Mouse (Mus musculus) CH12.LX (cell line): ENCODE results near the gene Bank1. TPM values are rescaled to one million over a fixed set of nuclear protein-coding genes. Genes with fewer than 3 reads are reported as not detected.

ENCODE experiments used
- DNase-seq: peaks from one replicate; pipeline ENCODE4 v3.0.0-alpha.2; 2013; ENCODE audit errors: extremely low read depth
- H3K27ac ChIP-seq: 2 replicates; pipeline ENCODE4 v1.5.1; 2012; ENCODE audit warnings: low read depth, mild to moderate bottlenecking, control low read depth, moderate library complexity; ENCODE audit not compliant: insufficient read depth
- H3K27me3 ChIP-seq: replicated peaks from 2 replicates; pipeline ENCODE3; 2012; ENCODE audit warnings: inconsistent platforms
- H3K36me3 ChIP-seq, 2 experiments: replicated peaks in 1 of 2; 2 replicates each; pipeline versions ENCODE3 to v1.6.1; 2012; ENCODE audit warnings: inconsistent platforms in 1 of 2, low read length in 1 of 2, mild to moderate bottlenecking in 1 of 2, mixed read lengths in 1 of 2, moderate library complexity in 1 of 2; ENCODE audit not compliant: control insufficient read depth in 1 of 2, insufficient read depth in 1 of 2
- H3K4me1 ChIP-seq, 2 experiments: 2 replicates each; pipeline ENCODE4 v1.6.1; 2012; ENCODE audit warnings: inconsistent platforms in 1 of 2, moderate library complexity in 1 of 2; ENCODE audit not compliant: insufficient read depth in 2 of 2, control insufficient read depth in 1 of 2
- H3K4me2 ChIP-seq: 2 replicates; pipeline ENCODE4 v1.6.1; 2012; ENCODE audit warnings: low read depth, mild to moderate bottlenecking, control low read depth; ENCODE audit not compliant: poor library complexity, insufficient read depth, severe bottlenecking
- H3K4me3 ChIP-seq, 3 experiments: fragments of 150-350 bp in 1 of 3; sonication (generic) in 1 of 3; replicated peaks in 1 of 3; 2 replicates each; pipeline versions ENCODE3 to v1.5.1; 2011 to 2012; ENCODE audit warnings: low read depth in 2 of 3, low read length in 2 of 3, mild to moderate bottlenecking in 2 of 3, moderate library complexity in 2 of 3, control low read depth in 1 of 3, improper control_type of control experiment in 1 of 3, inconsistent platforms in 1 of 3, mixed read lengths in 1 of 3; ENCODE audit not compliant: poor library complexity in 1 of 3
- H3K79me2 ChIP-seq: replicated peaks from 2 replicates; pipeline ENCODE4 v1.6.1; 2012; ENCODE audit warnings: mild to moderate bottlenecking, moderate library complexity; ENCODE audit not compliant: control insufficient read depth, poor library complexity, insufficient read depth, severe bottlenecking; ENCODE audit errors: extremely low read depth
- H3K9ac ChIP-seq: 2 replicates; pipeline ENCODE4 v1.6.1; 2012; ENCODE audit warnings: low read depth, mild to moderate bottlenecking, control low read depth, moderate library complexity; ENCODE audit not compliant: insufficient read depth
- H3K9me3 ChIP-seq: replicated peaks from 2 replicates; pipeline ENCODE3; 2012; ENCODE audit warnings: low read length, inconsistent platforms, mixed read lengths
- BHLHE40 ChIP-seq: IDR thresholded peaks from 2 replicates; pipeline ENCODE4 v1.6.1; 2011; ENCODE audit warnings: mild to moderate bottlenecking, low read depth, low read length, improper control_type of control experiment
- CHD1 ChIP-seq: IDR thresholded peaks from 2 replicates; pipeline ENCODE4 v1.6.1; 2012; ENCODE audit warnings: low read depth, low read length, improper control_type of control experiment, inconsistent platforms
- CHD2 ChIP-seq: IDR thresholded peaks from 2 replicates; pipeline ENCODE4 v1.6.1; 2011; ENCODE audit warnings: low read length, improper control_type of control experiment
- CTCF ChIP-seq, 2 experiments: IDR thresholded peaks in 1 of 2; conservative IDR thresholded peaks in 1 of 2; 2 replicates each; pipeline ENCODE4 v1.5.1; 2011 to 2012; ENCODE audit warnings: low read depth in 2 of 2, low read length in 2 of 2, improper control_type of control experiment in 1 of 2, inconsistent platforms in 1 of 2, mild to moderate bottlenecking in 1 of 2, moderate library complexity in 1 of 2
- E2F4 ChIP-seq: IDR thresholded peaks from 2 replicates; pipeline ENCODE4 v1.6.1; 2011; ENCODE audit warnings: low read depth, low read length, improper control_type of control experiment; ENCODE audit not compliant: insufficient replicate concordance
- ELF1 ChIP-seq: IDR thresholded peaks from 2 replicates; pipeline ENCODE4 v1.6.1; 2014; ENCODE audit warnings: low read depth, mild to moderate bottlenecking, inconsistent platforms, low read length, improper control_type of control experiment
- EP300 ChIP-seq: IDR thresholded peaks from 2 replicates; pipeline ENCODE4 v1.6.1; 2011; ENCODE audit warnings: low read length, improper control_type of control experiment
- ETS1 ChIP-seq: conservative IDR thresholded peaks from 2 replicates; pipeline ENCODE4 v1.6.1; 2012; ENCODE audit warnings: low read depth, mild to moderate bottlenecking, inconsistent platforms, low read length, improper control_type of control experiment, moderate library complexity
- GABPA ChIP-seq: IDR thresholded peaks from 2 replicates; pipeline ENCODE4 v1.6.1; 2012; ENCODE audit warnings: low read depth, low read length, improper control_type of control experiment, inconsistent platforms; ENCODE audit not compliant: insufficient replicate concordance
- HCFC1 ChIP-seq: IDR thresholded peaks from 2 replicates; pipeline ENCODE4 v1.6.1; 2012; ENCODE audit warnings: low read depth, mild to moderate bottlenecking, inconsistent platforms, low read length, improper control_type of control experiment
- IRF4 ChIP-seq: IDR thresholded peaks from 2 replicates; pipeline ENCODE4 v1.6.1; 2014; ENCODE audit warnings: low read depth, mild to moderate bottlenecking, inconsistent platforms, low read length, improper control_type of control experiment
- JUN ChIP-seq: IDR thresholded peaks from 2 replicates; pipeline ENCODE4 v1.6.1; 2011; ENCODE audit warnings: low read depth, mild to moderate bottlenecking, low read length, improper control_type of control experiment, moderate library complexity; ENCODE audit not compliant: insufficient read depth
- JUND ChIP-seq: conservative IDR thresholded peaks from 2 replicates; pipeline ENCODE4 v1.6.1; 2011; ENCODE audit warnings: low read depth, low read length, improper control_type of control experiment
- KAT2A ChIP-seq: IDR thresholded peaks from 2 replicates; pipeline ENCODE4 v1.6.1; 2012; ENCODE audit warnings: low read length, improper control_type of control experiment, inconsistent platforms; ENCODE audit not compliant: insufficient replicate concordance
- MAFK ChIP-seq: IDR thresholded peaks from 2 replicates; pipeline ENCODE4 v1.6.1; 2011; ENCODE audit warnings: low read length, improper control_type of control experiment; ENCODE audit not compliant: insufficient replicate concordance
- MAX ChIP-seq: IDR thresholded peaks from 2 replicates; pipeline ENCODE4 v1.6.1; 2011; ENCODE audit warnings: low read length, improper control_type of control experiment
- MAZ ChIP-seq: IDR thresholded peaks from 2 replicates; pipeline ENCODE4 v1.6.1; 2012; ENCODE audit warnings: low read depth, mild to moderate bottlenecking, inconsistent platforms, low read length, improper control_type of control experiment, moderate library complexity
- MEF2A ChIP-seq: IDR thresholded peaks from 2 replicates; pipeline ENCODE4 v1.6.1; 2014; ENCODE audit warnings: low read depth, mild to moderate bottlenecking, inconsistent platforms, low read length, improper control_type of control experiment, borderline replicate concordance
- MXI1 ChIP-seq: IDR thresholded peaks from 2 replicates; pipeline ENCODE4 v1.6.1; 2011; ENCODE audit warnings: mild to moderate bottlenecking, low read depth, low read length, improper control_type of control experiment
- MYC ChIP-seq: IDR thresholded peaks from 2 replicates; pipeline ENCODE4 v1.6.1; 2011; ENCODE audit warnings: low read depth, mild to moderate bottlenecking, improper control_type of control experiment, low read length
- NELFE ChIP-seq: IDR thresholded peaks from 2 replicates; pipeline ENCODE4 v1.6.1; 2011; ENCODE audit warnings: low read depth, low read length, improper control_type of control experiment
- NRF1 ChIP-seq: IDR thresholded peaks from 2 replicates; pipeline ENCODE4 v1.6.1; 2014; ENCODE audit warnings: low read depth, mild to moderate bottlenecking, inconsistent platforms, low read length, improper control_type of control experiment, moderate library complexity
- PAX5 ChIP-seq: IDR thresholded peaks from 2 replicates; pipeline ENCODE4 v1.6.1; 2012; ENCODE audit warnings: low read length, inconsistent platforms, mixed read lengths
- POLR2A ChIP-seq: IDR thresholded peaks from 2 replicates; pipeline ENCODE4 v1.6.1; 2011; ENCODE audit warnings: low read depth, mild to moderate bottlenecking, improper control_type of control experiment, low read length
- POLR2AphosphoS2 ChIP-seq: IDR thresholded peaks from 2 replicates; pipeline ENCODE4 v1.6.1; 2011; ENCODE audit warnings: low read depth, low read length, improper control_type of control experiment
- RAD21 ChIP-seq: IDR thresholded peaks from 2 replicates; pipeline ENCODE4 v1.6.1; 2011; ENCODE audit warnings: low read depth, mild to moderate bottlenecking, low read length, improper control_type of control experiment, moderate library complexity
- RCOR1 ChIP-seq: conservative IDR thresholded peaks from 2 replicates; pipeline ENCODE4 v1.6.1; 2012; ENCODE audit warnings: low read depth, mild to moderate bottlenecking, inconsistent platforms, low read length, improper control_type of control experiment
- SIN3A ChIP-seq: IDR thresholded peaks from 2 replicates; pipeline ENCODE4 v1.6.1; 2012; ENCODE audit warnings: low read length, improper control_type of control experiment, inconsistent platforms
- SMC3 ChIP-seq: IDR thresholded peaks from 2 replicates; pipeline ENCODE4 v1.6.1; 2011; ENCODE audit warnings: low read depth, low read length, improper control_type of control experiment
- TBP ChIP-seq: conservative IDR thresholded peaks from 2 replicates; pipeline ENCODE4 v1.6.1; 2011; ENCODE audit warnings: low read depth, low read length, improper control_type of control experiment
- TCF12 ChIP-seq: IDR thresholded peaks from 2 replicates; pipeline ENCODE4 v1.6.1; 2014; ENCODE audit warnings: low read depth, mild to moderate bottlenecking, inconsistent platforms, low read length, improper control_type of control experiment
- UBTF ChIP-seq: IDR thresholded peaks from 2 replicates; pipeline ENCODE4 v1.6.1; 2012; ENCODE audit warnings: low read depth, mild to moderate bottlenecking, inconsistent platforms, low read length, improper control_type of control experiment, moderate library complexity
- USF1 ChIP-seq: IDR thresholded peaks from 2 replicates; pipeline ENCODE4 v1.6.1; 2014; ENCODE audit warnings: low read depth, mild to moderate bottlenecking, inconsistent platforms, low read length, improper control_type of control experiment
- USF2 ChIP-seq: conservative IDR thresholded peaks from 2 replicates; pipeline ENCODE4 v1.6.1; 2011; ENCODE audit warnings: low read depth, low read length, improper control_type of control experiment
- ZC3H11A ChIP-seq: IDR thresholded peaks from 2 replicates; pipeline ENCODE4 v1.6.1; 2012; ENCODE audit warnings: low read depth, mild to moderate bottlenecking, inconsistent platforms, low read length, improper control_type of control experiment
- ZKSCAN1 ChIP-seq: IDR thresholded peaks from 2 replicates; pipeline ENCODE4 v1.6.1; 2012; ENCODE audit warnings: low read depth, inconsistent platforms, low read length, improper control_type of control experiment, borderline replicate concordance
- ZMIZ1 ChIP-seq: IDR thresholded peaks from 2 replicates; pipeline ENCODE4 v1.6.1; 2012; ENCODE audit warnings: low read depth, mild to moderate bottlenecking, inconsistent platforms, low read length, improper control_type of control experiment
- ZNF384 ChIP-seq: IDR thresholded peaks from 2 replicates; pipeline ENCODE4 v1.6.1; 2012; ENCODE audit warnings: low read depth, low read length, improper control_type of control experiment, inconsistent platforms
- dilution Hi-C: fragments of 300-500 bp; cut with MboI; formaldehyde crosslinking; loops from 2 replicates; pipeline ENCODE4 v1.14.3; 2020; ENCODE audit warnings: low sequenced_read_pairs; ENCODE audit not compliant: extremely low pct_unique_long_range_greater_than_20kb, extremely low pct_ligation_motif_present
- in situ Hi-C: fragments of 300-500 bp; cut with MboI; formaldehyde crosslinking; loops from 3 replicates; pipeline ENCODE4 v1.14.3; 2019; ENCODE audit warnings: low sequenced_read_pairs, low pct_ligation_motif_present, low pct_unique_long_range_greater_than_20kb, mixed read lengths
- polyA plus RNA-seq: library from polyadenylated mRNA; unstranded; fragments of >175 nt; gene quantifications from 2 replicates; pipeline ENCODE4 v1.2.1, GENCODE M21; 2012; ENCODE audit warnings: low read depth; ENCODE audit not compliant: insufficient read length
- total RNA-seq, 2 experiments: library from RNA; depleted of rRNA; stranded (reverse); fragments of 300-350 nt in 1 of 2; fragments of >200 nt in 1 of 2; gene quantifications; 2 replicates each; pipeline ENCODE4 v1.2.3; 2012 to 2014

Bank1 gene
- total RNA-seq (2012; rRNA removed) (13.1 and 13.3 TPM in 2 replicates), total RNA-seq (2014; rRNA removed) (27.3 and 31.7 TPM in 2 replicates), polyA plus RNA-seq (32.0 and 36.2 TPM in 2 replicates)

DNA sequence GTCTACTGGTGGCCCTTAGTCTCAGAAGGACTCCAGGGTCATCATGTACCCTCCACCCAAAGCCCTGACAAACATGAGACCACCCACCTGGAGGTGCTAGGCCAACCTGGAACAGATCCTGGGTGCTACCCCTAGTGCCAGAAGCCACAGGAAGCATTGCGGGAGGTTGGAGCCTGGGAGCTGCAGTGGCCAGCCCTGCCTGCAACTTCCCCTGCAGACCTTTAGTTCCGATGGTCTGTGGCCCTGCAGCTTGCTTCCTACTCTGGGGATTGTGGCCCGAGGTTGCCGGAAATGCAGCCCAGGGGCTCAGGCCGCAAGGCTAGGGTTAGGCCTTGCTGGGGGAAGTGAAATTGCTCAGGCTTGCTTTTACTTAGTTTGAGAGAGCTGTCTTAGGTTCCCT is at the start of gene Bank1:
Bank1 (minus strand) TSS at position 284 of the 400 bp plus-strand sequence.
- peaks cover 0 to 8% of the 10 kb centered on the region in 2 experiments for H3K36me3 ChIP-seq
- H3K9me3 ChIP-seq, result no peaks in the 10 kb centered on the region
- peak within 1 kb of the TSS; percentile 59 to 66 (median 60) for H3K4me3 ChIP-seq
- H3K4me2 ChIP-seq, result peak within 1 kb of the TSS; percentile 73
- DNase-seq, result peak; percentile 96
- H3K4me1 ChIP-seq, result peaks cover 5 to 44% of the 10 kb centered on the region in 2 experiments; a peak in 2 of 4 replicates
- dilution Hi-C loops, result no loop called here
- H3K79me2 ChIP-seq, result no peaks in the 10 kb centered on the region
- in situ Hi-C loops, result loop anchor here (10.0 kb wide), 1 partner anchor 431 kb away; no protein-coding TSS in a partner anchor
- H3K27ac ChIP-seq, result peak within 1 kb of the TSS; percentile 21
- peak within 1 kb of the TSS; percentile 62 for H3K9ac ChIP-seq
- TF ChIP-seq JUND (no peak; the same call in 1 of the 2 replicates), JUN (no peak; the same call in 1 of the 2 replicates), MAX (peak; percentile 62), ELF1 (peak; percentile 97), USF2 (no peak), ZMIZ1 (peak; percentile 79), IRF4 (peak; percentile 94), TBP (peak; percentile 94), NELFE (peak; percentile 76), RCOR1 (peak; percentile 90; the same call in 1 of the 2 replicates), MXI1 (peak; percentile 80; the same call in 1 of the 2 replicates), ZKSCAN1 (no peak; the same call in 1 of the 2 replicates), USF1 (no peak), CTCF (conservative IDR thresholded peaks at IDR 0.05 in 1 of 2, IDR thresholded peaks at IDR 0.05 in 1 of 2; ENCODE audit: low read depth in 2 of 2, low read length in 2 of 2) (no peak; a peak in 2 of 4 replicates), POLR2A (peak; percentile 83), NRF1 (peak; percentile 49; the same call in 1 of the 2 replicates), TCF12 (peak; percentile 94; the same call in 1 of the 2 replicates), SIN3A (0 out of 2 replicates have a peak, but pooled peaks have one; percentile 70), E2F4 (0 out of 2 replicates have a peak, but pooled peaks have one; percentile 22), MYC (peak; percentile 76; the same call in 1 of the 2 replicates), UBTF (peak; percentile 99), GABPA (no peak), BHLHE40 (peak; percentile 76), CHD1 (peak; percentile 89; the same call in 1 of the 2 replicates), POLR2AphosphoS2 (peak; percentile 73; the same call in 1 of the 2 replicates), HCFC1 (peak; percentile 87), ZC3H11A (no peak), ETS1 (peak; percentile 55), EP300 (peak; percentile 87), ZNF384 (no peak), KAT2A (peak; percentile 80; the same call in 1 of the 2 replicates), PAX5 (no peak), MEF2A (peak; percentile 87; the same call in 1 of the 2 replicates), MAZ (0 out of 2 replicates have a peak, but pooled peaks have one; percentile 72), MAFK (peak; percentile 76; the same call in 1 of the 2 replicates), RAD21 (peak; percentile 28), SMC3 (no peak; the same call in none of the 2 replicates), CHD2 (peak; percentile 69)
- H3K27me3 ChIP-seq, result no peaks in the 10 kb centered on the region
